Mouse (Mus musculus) hindbrain, postnatal 0 days (tissue): Measurements from ENCODE around the gene Zfp143. TPM values are rescaled to one million over a fixed set of nuclear protein-coding genes. Genes with fewer than 3 reads are reported as not detected.
"Not testable (repeated sequence)": the region's sequence is repeated elsewhere in the genome, so short reads cannot be mapped to it uniquely, and the experiment has no call there.

Experiments used
- ATAC-seq: fragments of 200-750 bp; cut with Nextera tagmentation; 2 replicates; pipeline ENCODE4 v1.8.0; 2017; ENCODE audit warnings: mild to moderate bottlenecking, moderate TSS enrichment, moderate library complexity
- DNase-seq: peaks from one replicate; pipeline ENCODE4 v3.0.0-alpha.2; 2015; ENCODE audit warnings: low spot score
- H3K27ac ChIP-seq: fragments of 300-500 bp; sonication (generic); 2 replicates; pipeline ENCODE4 v1.5.1; 2014; ENCODE audit warnings: mild to moderate bottlenecking
- H3K27me3 ChIP-seq: fragments of 300-500 bp; sonication (generic); 2 replicates; pipeline ENCODE4 v1.6.1; 2014; ENCODE audit warnings: low read length, mixed read lengths; ENCODE audit not compliant: insufficient read depth
- H3K36me3 ChIP-seq: fragments of 300-500 bp; sonication (generic); 2 replicates; pipeline ENCODE4 v1.6.1; 2014; ENCODE audit warnings: low read length, mixed read lengths; ENCODE audit not compliant: insufficient read depth
- H3K4me1 ChIP-seq: fragments of 300-500 bp; sonication (generic); 2 replicates; pipeline ENCODE4 v1.6.1; 2014; ENCODE audit warnings: antibody characterized with exemption, low read length, mixed read lengths; ENCODE audit not compliant: insufficient read depth
- H3K4me2 ChIP-seq: fragments of 300-500 bp; sonication (generic); 2 replicates; pipeline ENCODE4 v1.6.1; 2014; ENCODE audit warnings: low read depth, mild to moderate bottlenecking, low read length, moderate library complexity, mixed read lengths
- H3K4me3 ChIP-seq: fragments of 300-500 bp; sonication (generic); 2 replicates; pipeline ENCODE4 v1.5.1; 2014; ENCODE audit warnings: low read length
- H3K9ac ChIP-seq: fragments of 300-500 bp; sonication (generic); replicated peaks from 2 replicates; pipeline ENCODE4 v1.6.1; 2014; ENCODE audit warnings: mild to moderate bottlenecking, low read length, moderate library complexity, mixed read lengths
- H3K9me3 ChIP-seq: fragments of 300-500 bp; sonication (generic); 2 replicates; pipeline ENCODE4 v1.6.1; 2016; ENCODE audit warnings: low read length, mixed read lengths
- CTCF ChIP-seq: IDR thresholded peaks from 2 replicates; pipeline ENCODE4 v1.5.1; 2016; ENCODE audit warnings: antibody characterized with exemption, control low read depth, low read depth
- WGBS: fragments of 180-500 bp; shearing (Covaris S2); extraction: QIAGEN DNeasy Blood & Tissue Kit; methylation state at CpG from one replicate; pipeline ENCODE4 v1.1.7; 2014; 5-methylcytosine and 5-hydroxymethylcytosine counted together
- polyA plus RNA-seq: library from polyadenylated mRNA; unstranded; fragments of >200 nt; fragmentation: Nextera tagmentation; extraction: Ambion mirVana; gene quantifications from 2 replicates; pipeline ENCODE4 v1.2.1, GENCODE M21; 2015
- total RNA-seq: library from RNA; depleted of rRNA; stranded (reverse); fragments of >200 nt; gene quantifications from 2 replicates; pipeline ENCODE4 v1.2.3, GENCODE M21; 2014

Zfp143 gene
- total and polyA plus RNA-seq, 2 experiments from 2014 or later = 6.2 to 17.1 TPM

DNA sequence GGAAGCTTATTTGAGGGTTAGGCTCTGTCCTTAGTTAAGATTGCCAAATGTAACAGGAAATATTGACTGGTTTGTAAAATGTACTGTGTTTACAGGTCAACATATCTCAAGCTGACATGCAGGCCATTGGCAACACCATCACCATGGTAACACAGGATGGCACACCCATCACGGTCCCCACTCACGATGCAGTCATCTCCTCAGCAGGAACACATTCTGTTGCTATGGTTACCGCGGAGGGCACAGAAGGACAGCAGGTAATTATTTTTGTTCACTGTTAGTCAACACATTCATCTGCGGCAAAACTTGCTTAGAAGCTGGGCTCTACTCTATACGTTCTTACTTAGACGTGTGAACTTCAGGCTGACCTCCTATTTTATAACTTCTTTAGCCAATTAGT is 30.7 kb downstream of the Zfp143 start:
- peak; percentile 66; the same call in 1 of the 2 replicates for ATAC-seq
- H3K4me3 ChIP-seq = no peak overlapping the region
- no peak overlapping the region for H3K27ac ChIP-seq
- H3K9ac ChIP-seq = no peak overlapping the region
- H3K9me3 ChIP-seq = no peaks in the 10 kb centered on the region
- DNase-seq = peak; percentile 65
- H3K4me1 ChIP-seq = no peaks in the 10 kb centered on the region
- peaks cover 33% of the 10 kb centered on the region for H3K36me3 ChIP-seq
- no peak overlapping the region for H3K4me2 ChIP-seq
- TF ChIP-seq CTCF = no peak
- 32% methylated on average over 7 of the region's 7 CpGs for WGBS
- no peaks in the 10 kb centered on the region for H3K27me3 ChIP-seq

DNA sequence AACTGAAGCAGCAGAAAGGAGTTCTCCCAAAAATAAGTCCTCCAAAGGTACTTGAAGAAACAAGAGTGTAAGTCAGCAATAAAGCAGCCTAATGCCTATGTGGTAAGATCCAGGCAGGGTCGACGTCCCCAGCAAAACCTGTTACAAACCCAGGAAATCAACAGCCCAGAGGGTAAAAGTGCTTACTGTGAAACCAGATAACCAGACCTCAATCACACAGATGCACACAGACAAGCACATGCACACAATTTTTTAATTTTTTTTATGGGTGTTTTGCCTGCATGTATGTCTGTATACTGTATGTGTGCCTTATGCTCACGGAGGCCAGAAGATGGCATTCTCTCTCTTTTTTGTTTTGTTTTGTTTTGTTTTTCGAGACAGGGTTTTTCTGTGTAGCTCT is 35.3 kb downstream of the Zfp143 start:
- no peak for DNase-seq
- Histone ChIP-seq H3K9me3 (no peaks in the 10 kb centered on the region), H3K4me3 (no peak overlapping the region), H3K4me1 (no peaks in the 10 kb centered on the region), H3K4me2 (no peak overlapping the region), H3K36me3 (peaks cover 33% of the 10 kb centered on the region), H3K27me3 (no peaks in the 10 kb centered on the region), H3K27ac (no peak overlapping the region), H3K9ac (no peak overlapping the region)
- no peak for ATAC-seq
- 86% methylated on average over 4 of the region's 4 CpGs for WGBS
- TF ChIP-seq CTCF = no peak

DNA sequence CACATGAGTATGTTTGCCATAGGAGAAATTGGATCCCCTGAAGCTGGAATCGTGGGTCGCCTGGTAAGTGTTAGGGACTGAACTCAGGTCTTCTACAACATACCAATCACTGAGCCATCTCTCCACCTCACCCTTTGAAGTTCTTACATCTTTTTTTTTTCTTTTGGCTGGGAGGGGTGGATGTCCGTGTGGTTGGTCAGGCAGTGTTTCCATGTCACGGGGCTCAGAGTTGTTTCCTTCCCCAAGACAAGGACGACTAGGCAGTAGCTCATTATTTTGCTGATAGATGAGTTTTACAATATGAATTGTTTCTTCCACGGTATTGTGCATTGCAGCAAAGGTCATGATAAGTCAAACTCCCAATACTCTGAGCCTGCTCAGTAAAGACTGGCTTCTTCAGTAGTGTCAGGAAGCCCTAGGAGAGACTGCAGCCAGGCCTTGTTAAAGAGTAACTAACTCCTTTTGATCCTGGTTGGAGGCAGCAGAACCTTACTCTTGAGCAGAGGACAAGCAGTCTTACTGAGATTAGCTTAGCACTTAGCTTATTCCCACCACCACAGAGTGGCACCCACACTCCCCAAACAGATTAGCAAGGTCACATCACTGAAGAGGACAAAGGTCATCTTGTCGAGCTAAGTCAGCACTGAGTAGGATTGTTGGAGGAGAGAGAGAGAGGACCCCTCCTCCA is 36.2 kb downstream of the Zfp143 start:
- H3K4me1 ChIP-seq = no peaks in the 10 kb centered on the region
- H3K9ac ChIP-seq = no peak overlapping the region
- DNase-seq (no peak), ATAC-seq (no peak)
- H3K4me2 ChIP-seq = no peak overlapping the region
- no peak for TF ChIP-seq CTCF
- H3K27me3 ChIP-seq = no peaks in the 10 kb centered on the region
- no peak overlapping the region for H3K4me3 ChIP-seq
- H3K36me3 ChIP-seq = peaks cover 29% of the 10 kb centered on the region
- no peaks in the 10 kb centered on the region for H3K9me3 ChIP-seq
- 60% methylated on average over 7 of the region's 7 CpGs for WGBS
- no peak overlapping the region for H3K27ac ChIP-seq

DNA sequence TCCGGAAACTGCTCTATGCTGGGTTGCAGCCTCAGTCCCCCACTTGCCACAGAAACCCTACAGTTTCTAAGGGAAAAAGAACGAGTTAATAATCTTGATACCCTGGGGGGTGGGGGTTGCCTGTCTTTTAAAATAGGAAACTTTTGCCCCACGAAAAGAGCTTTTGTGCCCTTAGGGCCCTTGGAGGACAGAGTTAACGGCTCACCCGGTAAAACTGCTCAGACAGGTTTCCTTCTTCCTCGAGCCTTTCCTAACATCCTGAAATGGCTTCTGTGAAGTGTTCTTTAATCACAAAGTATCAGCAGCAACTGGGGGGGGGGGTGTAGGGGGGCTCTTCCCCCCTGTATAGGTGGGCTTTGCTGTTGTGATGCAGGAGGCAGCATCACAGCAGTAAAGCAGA is 39.8 kb downstream of the Zfp143 start:
- H3K4me3 ChIP-seq = no peak overlapping the region
- no peak for DNase-seq
- no peaks in the 10 kb centered on the region for H3K4me1 ChIP-seq
- no peak overlapping the region for H3K9ac ChIP-seq
- H3K9me3 ChIP-seq = no peaks in the 10 kb centered on the region
- 60% methylated on average over 6 of the region's 6 CpGs for WGBS
- H3K36me3 ChIP-seq = peaks cover 4% of the 10 kb centered on the region
- ATAC-seq = no peak
- H3K27me3 ChIP-seq = no peaks in the 10 kb centered on the region
- H3K4me2 ChIP-seq = no peak overlapping the region
- no peak overlapping the region for H3K27ac ChIP-seq
- TF ChIP-seq CTCF = no peak

DNA sequence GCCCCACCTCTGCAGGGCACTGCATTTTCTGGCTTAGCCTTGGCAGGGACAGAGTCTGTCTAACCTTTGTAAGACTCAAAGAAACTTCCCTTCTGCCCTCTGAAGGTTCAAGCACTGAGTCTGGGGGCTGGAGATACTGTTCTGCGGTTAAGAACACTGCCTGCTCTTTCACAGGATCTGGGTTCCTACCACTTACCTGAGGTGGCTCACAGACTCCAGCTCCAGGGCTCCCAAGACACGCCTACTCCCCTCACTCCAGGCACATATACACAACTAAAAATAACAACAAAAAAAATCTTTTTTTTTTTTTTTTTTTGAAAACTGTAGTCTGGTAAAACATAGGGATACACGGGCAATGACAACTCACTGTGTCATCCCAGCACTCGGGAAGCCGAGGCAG is 40.2 kb downstream of the Zfp143 start:
- TF ChIP-seq CTCF = no peak
- no peak for DNase-seq
- no peak overlapping the region for H3K4me3 ChIP-seq
- no peaks in the 10 kb centered on the region for H3K36me3 ChIP-seq
- H3K4me2 ChIP-seq = no peak overlapping the region
- H3K4me1 ChIP-seq = no peaks in the 10 kb centered on the region
- 78% methylated on average over 5 of the region's 5 CpGs for WGBS
- no peak overlapping the region for H3K27ac ChIP-seq
- no peaks in the 10 kb centered on the region for H3K27me3 ChIP-seq
- no peak for ATAC-seq
- H3K9ac ChIP-seq = no peak overlapping the region
- H3K9me3 ChIP-seq = no peaks in the 10 kb centered on the region

DNA sequence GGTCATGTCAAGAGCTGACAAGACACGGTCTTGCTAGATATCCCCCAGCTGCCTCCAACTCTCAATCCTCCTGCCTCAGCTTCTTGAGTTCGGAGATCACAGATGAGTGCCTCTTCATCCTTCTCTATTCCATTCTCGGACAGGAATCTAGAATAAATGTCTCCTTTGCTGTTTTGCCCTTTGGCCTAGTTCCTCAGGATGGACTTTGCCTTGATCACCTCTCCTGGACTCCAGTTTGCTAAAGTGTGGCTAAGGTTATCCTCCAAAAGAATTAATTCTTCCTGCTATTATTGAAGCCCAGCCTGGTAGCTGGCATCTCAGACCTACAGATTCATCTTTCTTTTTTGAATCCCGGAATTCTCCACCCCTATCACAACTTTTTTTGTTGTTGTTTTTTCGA is 44.0 kb downstream of the Zfp143 start:
- H3K36me3 ChIP-seq = no peaks in the 10 kb centered on the region
- no peak overlapping the region for H3K27ac ChIP-seq
- DNase-seq = no peak
- no peak overlapping the region for H3K9ac ChIP-seq
- peaks cover 5% of the 10 kb centered on the region; the same call in 1 of the 2 replicates for H3K4me1 ChIP-seq
- H3K27me3 ChIP-seq = no peaks in the 10 kb centered on the region
- H3K4me3 ChIP-seq = no peak overlapping the region
- no peak for TF ChIP-seq CTCF
- H3K9me3 ChIP-seq = no peaks in the 10 kb centered on the region
- WGBS = 86% methylated on average over 5 of the region's 5 CpGs
- no peak for ATAC-seq
- H3K4me2 ChIP-seq = no peak overlapping the region

DNA sequence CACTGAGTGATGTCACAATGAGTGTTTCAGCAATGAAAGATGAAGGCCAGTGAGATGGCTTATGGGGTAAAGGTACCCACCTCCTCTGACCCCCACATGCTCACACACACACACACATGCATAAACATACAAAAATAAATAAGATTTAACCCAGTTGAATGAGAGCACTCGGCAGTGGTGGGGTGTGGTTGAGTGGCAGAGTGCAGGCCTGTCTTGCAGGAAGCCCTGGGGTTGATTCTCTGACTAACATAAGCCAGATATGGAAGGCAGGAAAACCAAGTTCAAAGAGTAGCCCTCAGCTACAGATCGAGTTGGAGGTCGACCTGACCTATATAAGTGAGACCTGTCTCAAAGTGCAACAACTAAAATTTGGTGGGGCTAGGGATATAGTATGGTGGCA is 45.6 kb downstream of the Zfp143 start:
- H3K9me3 ChIP-seq = no peaks in the 10 kb centered on the region
- no peak overlapping the region for H3K27ac ChIP-seq
- ATAC-seq = no peak
- no peak overlapping the region for H3K9ac ChIP-seq
- no peaks in the 10 kb centered on the region for H3K36me3 ChIP-seq
- H3K27me3 ChIP-seq = no peaks in the 10 kb centered on the region
- no peak overlapping the region for H3K4me2 ChIP-seq
- no peak for TF ChIP-seq CTCF
- 78% methylated on average over 3 of the region's 3 CpGs for WGBS
- no peak for DNase-seq
- no peak overlapping the region for H3K4me3 ChIP-seq
- H3K4me1 ChIP-seq = peaks cover 5% of the 10 kb centered on the region; the same call in 1 of the 2 replicates

DNA sequence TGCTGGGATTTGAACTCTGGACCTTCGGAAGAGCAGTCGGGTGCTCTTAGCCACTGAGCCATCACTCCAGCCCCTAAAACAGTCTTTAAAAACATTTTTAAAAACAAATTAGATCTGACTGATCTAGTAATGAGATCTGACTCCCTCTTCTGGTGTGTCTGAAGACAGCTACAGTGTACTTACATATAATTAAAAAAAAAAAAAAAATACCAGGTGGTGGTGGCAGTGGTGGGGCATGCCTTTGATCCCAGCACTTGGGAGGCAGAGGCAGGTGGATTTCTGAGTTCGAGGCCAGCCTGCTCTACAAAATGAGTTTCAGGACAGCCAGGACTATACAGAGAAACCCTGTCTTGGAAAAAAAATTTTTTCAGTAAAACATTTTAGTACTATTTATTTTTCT is 47.5 kb downstream of the Zfp143 start:
- 93% methylated on average over 3 of the region's 3 CpGs for WGBS
- not testable (repeated sequence) for H3K36me3 ChIP-seq, H3K4me2 ChIP-seq, H3K4me1 ChIP-seq, DNase-seq, H3K4me3 ChIP-seq, ATAC-seq, H3K27me3 ChIP-seq, H3K9me3 ChIP-seq, H3K9ac ChIP-seq, H3K27ac ChIP-seq
